Mouse (Mus musculus): ENCODE measurements around the gene Gtf2ird2. TPM values are rescaled to one million over a fixed set of nuclear protein-coding genes. Genes with fewer than 3 reads are reported as not detected.

Gtf2ird2 gene
- total RNA-seq, 2 experiments from 2014 or later = 6.1 to 7.2 TPM

DNA sequence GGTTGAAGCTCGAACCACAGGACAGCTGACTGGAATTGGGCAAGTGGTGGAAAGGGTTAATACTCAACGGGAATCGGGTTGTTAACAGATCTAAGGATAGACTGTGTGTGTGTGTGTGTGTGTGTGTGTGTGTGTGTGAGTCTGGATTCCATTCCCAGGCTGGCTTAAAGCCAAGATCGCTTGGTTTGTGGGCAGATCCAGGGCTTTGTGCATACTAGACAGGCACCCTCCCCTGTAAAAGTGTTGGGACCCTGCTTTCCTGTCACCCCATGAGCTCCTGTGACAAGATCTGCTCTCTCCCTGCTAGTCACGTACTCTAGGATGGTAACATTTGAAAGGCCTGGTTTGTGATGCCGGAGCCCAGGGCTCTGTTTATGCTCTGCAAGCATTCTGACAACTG is 51.3 kb downstream of the Gtf2ird2 start:
- peak; percentile 57 for DNase-seq

DNA sequence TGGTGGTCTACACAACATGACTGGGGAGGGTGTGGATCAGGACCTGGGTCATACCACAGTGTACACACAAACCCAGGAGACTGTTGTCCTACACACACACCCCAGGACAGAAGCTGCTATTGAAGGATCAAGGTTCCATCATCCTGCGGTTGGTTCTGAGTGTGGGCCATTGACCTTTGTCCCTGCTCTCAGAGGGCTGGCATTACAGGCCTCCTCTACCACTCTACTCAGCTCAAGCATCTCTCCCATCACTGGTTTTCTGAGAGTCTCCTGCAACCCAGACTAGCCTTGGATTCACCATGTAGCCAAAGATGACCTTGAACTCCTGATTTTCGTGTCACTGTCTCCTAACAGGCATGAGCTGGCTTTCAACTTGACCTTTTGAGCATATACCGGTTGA is 52.4 kb downstream of the Gtf2ird2 start:
- no peak for DNase-seq

DNA sequence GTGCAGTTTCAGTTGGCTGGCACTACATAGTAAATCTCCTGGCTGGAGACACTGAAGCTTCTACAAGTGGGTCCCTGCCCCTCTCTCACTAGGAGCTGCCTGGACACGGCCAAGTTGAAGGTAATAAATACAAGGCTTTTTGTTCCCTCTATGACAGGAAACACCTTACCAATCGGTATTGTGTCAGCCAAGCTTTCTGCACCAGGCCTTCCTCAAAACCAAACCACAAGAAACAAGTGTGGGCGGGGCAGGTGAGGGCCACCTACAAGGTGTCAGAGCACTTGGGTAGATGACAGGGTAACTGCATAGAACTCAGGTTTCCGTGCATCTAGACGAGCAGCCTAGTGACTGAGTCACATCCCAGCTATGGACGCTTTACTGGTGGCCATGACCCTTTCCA is 53.0 kb downstream of the Gtf2ird2 start:
- DNase-seq = no peak

DNA sequence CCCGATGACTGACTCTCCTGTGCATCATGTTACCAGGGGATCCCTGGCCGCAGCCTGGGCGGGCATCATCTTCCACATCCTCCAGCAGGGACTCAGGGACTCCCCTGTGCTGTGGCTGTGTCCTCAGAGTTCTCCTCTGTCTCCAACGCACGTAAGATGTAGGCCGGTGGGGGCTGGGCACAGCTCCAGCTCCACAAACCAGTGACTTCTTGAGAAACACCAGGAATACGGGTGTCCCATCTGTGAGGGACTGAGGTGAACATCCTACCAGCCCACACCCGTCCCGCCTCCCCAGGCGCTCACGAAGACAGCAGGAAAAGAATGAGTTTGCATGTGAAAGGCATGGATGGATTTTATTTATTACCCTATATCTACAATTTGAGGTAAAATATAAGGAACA is 53.7 kb downstream of the Gtf2ird2 start:
- DNase-seq = no peak

DNA sequence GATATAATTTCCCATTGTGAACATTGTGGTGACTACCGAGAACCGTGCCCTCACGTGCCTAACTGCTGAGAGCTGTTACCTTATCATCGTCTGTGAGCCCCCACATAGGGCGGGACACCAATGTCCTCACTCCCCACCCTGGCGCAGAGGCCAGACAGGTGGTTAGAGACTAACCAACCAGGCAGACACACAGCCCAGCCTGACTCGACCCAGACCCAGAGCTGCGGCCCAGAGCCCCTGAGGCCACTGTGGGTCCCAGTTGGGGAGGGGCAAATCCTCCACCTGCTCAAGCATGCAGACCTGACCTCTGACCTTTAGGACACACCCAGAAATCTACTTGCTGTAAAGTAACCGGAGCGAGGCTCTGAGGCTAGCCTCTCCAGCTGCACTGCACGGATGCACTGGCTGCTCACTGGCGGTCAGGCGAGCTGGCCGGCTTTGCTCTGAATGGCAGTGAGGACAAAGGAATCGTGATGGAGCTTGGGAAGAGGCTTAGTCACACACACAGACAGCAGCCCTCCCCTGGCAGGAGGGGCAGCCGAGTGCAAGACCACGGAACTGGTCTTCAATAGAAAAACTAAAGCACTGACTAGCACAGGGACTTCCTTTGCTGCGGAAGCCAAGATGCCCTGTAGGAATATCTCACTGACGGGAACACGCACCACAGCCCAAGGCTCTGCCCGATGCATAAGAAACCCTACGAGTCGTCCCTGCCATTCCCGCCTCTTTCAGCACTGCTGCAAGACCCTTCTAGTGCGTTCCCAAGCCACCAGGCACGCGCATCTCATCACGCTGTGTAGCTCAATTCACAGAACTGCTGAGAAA is 54.3 kb downstream of the Gtf2ird2 start:
- DNase-seq = no peak

DNA sequence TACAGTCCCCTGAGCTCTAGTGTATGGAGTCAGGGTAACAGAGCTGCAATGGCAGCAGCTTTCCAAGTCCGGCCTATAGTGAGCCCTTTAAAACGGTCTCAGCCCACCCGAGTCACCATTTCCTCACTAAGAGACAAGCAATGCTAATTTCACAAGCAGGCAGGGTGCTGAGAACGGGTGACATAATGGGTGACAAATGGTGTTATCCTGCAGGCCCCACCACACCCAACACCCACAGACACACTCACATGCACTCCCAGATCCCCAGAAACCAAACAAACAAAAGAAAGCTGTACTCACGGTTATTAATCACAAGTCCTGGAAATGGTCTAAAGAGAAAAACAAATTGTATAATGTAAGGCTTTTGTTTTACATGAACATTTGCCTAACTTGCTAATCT is 58.0 kb downstream of the Gtf2ird2 start:
- no peak for DNase-seq

DNA sequence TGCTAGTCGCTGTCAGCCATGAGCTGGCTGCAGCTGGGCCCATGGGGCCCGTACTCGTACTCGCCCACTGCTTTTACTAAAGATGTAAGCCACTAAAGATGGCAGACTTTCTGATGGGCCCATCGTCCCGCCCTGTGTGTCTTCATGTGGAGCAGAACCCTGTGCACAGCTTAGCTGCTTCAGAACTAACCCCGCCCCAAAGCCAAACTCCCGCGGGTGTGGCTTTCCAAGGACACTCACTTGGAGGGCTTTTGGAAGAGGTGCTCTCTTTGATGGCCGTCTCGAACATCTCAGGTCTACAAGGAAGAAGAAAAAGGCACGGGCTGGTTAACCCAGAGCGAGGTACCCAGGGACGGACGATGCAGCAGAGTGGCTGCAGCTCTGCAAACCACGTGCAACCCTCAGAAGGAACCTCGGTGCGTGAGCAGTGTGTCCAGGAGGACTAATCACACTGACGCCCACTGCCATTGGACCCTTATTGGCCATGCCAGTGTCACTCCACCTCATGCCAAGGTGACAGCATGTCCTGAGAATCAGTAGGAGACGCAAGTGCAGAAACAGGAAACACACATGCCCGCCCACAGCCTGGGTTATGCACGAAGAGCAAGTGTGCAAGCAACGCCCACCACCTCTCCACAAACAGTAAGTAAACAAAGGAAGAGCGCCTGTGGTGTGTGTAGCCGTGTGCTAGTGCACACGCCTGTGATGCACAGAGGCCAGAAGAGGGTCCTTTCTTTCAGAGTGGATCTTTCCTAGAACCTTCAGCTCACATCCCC is 60.0 kb downstream of the Gtf2ird2 start:
- no peak for DNase-seq

DNA sequence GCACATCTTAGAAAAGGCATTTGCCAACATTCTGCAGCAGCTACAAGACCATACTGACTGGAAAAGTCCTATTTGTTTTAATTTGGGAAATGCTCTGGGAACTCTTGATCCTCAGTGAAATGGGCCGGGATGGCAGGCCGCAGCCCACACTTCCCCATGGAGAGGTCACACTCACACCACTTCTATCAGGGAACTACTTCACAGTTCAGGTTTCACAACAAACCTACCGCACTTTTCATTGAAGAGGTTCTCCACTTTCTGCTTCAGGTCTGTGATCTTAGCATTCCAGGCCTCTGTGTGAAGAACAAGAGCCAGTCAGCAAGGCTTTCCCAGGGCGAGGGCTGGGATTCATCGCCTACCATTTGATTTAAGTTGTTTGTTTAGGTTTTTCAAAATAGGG is 61.1 kb downstream of the Gtf2ird2 start:
- DNase-seq = no peak

DNA sequence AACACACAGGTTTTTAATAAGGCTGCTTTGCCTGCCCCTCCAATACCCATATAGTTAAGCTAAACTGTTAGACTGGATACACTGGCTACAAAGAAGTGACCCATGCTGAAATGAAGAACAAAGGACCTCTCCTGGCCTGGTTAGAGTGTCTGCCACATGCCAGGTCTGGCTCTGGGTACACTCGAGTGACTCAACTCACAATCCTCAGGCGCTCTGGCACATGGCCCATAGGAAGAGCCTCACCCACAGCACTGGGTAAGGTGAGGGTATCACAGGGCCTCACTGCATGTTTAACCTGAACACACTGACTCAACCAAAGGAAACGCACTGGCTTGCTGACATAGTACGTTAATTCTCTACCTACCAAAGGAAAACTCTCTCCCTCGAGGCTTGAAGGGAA is 62.3 kb downstream of the Gtf2ird2 start:
- DNase-seq = no peak

DNA sequence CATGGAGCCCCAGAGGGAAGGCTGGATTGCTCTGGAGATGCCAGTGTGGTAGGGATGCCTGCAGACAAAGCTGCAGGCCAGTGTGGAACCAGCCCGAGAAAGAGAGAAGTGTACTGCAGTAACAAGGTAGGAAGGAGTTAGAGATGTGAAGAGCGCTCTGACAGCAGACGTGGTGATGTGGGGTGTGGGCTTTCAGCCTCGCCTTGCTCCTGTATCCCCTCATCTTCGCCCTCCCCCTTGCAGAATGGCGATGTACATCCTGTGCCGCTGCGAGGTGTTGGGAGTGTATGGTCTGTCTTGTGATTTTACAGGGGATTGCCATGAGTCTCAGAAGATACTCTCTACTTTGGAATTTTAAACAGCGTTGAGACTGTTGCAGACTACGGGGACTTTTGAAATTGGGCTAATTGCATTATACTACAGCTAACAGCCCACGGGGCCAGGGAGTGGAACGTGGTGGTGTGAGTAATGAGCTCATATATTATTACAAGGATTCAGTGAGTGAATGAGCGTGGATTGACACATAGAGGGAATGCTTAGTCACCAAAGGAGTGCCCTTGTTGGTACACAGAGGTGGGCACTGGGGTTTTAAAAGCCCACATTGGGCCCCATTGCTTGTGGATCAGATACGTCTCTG is 64.9 kb downstream of the Gtf2ird2 start:
- DNase-seq = no peak

DNA sequence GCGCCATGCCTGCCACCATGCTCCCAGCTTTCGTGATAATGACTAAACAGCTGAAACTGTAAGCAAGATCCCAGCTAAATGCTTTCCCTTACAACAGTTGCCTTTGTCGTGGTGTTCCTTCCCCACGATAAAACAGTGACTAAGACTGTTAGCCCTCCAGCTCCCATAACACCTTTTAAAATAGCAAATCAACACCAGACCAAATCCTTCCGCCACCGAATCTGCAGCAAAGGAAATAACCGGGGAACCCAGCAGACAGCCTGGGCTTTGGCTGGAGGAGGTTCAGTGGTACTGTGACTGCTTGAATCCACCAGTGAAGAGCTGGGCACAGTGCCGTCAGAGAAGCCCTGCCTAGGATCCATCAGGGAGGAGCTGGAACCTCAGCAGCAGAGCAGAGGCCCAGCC is 65.4 kb downstream of the Gtf2ird2 start:
- DNase-seq = no peak

DNA sequence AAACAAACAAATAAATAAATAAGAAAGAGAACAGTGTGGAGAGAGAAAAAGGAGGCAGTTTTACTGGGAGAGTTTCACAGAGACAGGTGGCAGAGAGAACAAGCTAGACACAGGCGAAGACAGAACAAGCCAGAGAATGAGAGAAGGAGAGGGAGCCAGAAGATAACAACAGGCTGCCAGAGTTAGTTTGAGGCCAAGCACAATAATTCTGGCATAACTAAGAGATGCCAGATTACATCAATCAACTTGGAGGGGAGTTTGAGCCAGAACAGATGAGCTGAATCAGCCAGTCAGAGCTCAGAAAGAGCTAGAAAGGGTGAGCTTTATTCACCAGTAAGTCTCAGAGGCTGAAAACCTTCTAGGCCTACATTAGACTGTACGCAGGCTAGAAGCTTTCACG is 66.8 kb downstream of the Gtf2ird2 start:
- DNase-seq = no peak

DNA sequence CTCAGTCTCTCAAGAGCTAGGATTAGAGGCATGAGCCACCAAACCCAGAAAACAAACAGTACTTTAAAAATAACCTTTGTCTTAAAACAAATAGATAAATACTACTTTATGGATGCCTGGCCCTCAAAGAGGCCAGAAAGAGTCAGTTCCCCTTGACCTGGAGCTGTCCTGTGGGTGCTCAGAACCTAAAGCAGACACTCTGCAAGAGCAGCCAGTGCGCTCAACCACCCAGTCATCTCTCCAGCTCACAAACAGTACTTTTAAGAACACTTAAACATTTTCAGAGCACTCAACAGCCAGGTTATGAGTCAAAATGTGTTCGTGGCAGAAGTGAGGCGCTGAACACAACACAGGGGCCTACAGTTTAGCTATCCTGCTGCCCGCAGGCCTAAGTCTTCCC is 67.3 kb downstream of the Gtf2ird2 start:
- no peak for DNase-seq

DNA sequence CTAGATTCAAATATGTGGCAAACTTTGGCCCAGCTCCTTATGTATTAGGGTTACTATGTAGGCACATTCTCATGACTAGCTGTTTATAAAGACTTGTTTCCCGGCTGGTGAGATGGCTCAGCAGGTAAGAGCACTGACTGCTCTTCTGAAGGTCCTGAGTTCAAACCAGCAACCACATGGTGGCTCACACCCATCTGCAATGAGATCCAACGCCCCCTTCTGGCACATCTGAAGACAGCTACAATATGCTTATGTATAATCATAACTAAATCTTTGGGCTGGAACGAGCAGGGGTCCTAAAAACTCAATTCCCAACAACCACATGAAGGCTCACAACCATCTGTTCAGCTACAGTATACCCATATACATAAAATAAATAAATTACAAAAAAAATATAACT is 70.0 kb downstream of the Gtf2ird2 start:
- DNase-seq = no peak

DNA sequence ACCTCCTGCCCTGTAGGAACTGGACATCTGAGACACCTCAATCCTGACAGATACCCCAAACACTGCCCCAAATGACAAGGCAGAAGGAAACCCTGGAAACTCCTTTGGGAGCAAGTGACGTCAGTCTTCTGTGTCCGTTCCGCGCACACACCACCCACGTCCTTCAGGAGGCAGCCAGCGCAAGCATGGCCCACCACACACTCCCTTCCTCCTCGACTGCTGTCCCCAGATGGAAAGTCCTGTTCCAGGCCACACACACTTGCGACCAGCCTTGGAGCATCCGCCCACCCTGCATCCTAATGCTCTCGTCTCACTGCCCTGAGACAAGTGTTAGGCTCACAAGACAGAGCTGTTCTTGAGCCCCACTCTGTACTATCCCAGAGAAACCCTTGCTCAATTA is 71.5 kb downstream of the Gtf2ird2 start:
- no peak for DNase-seq

DNA sequence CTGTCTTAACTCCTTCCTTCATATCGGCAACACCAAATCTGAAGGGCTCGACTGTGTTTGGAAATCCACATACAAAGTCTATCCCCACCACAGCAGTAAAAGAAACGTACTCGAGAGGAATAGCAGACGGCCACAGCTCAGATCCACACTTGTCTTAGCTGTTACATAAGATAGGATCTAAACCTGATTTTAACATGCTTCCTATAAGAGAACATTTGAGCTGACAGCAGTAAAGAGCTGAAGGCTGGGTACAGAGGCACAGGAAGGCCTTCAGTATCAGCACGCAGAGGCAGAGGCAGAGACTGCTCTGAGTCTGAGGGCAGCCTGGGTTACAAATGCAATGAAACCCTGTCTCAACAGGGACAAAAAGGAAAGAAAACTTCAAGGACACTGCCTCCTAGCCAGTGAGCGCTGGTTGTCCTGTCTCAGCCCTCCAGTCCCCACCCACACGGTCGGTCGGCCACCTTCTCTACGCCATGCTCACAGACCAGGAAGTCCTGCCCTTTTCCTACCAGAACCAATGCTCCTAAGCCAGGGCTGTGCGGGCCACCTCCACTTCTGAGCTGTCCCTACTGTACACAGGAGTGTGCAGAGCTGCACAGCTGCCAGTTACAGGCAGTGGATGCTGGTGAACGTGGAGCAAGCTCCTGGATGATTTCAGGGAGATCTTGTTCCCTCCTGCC is 73.7 kb downstream of the Gtf2ird2 start:
- DNase-seq = no peak

DNA sequence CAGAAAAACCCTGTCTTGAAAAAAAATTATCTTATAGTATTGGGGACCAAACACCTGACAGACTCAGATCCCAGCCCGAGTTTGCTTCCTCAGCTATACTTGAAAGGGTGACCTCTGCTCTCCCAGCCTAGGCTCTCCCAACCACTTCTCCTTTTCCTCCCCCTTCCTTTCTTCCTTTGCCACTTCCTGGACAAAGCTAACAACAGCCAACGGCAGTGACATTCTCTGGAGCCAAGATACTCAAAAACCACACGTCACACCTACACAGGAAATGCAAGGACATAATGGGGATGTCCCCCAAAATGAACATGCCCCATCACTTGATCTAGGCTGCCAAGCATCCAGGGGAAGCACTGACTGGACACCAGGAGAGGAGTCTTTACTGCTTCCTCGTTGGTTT is 74.6 kb downstream of the Gtf2ird2 start:
- DNase-seq = no peak

DNA sequence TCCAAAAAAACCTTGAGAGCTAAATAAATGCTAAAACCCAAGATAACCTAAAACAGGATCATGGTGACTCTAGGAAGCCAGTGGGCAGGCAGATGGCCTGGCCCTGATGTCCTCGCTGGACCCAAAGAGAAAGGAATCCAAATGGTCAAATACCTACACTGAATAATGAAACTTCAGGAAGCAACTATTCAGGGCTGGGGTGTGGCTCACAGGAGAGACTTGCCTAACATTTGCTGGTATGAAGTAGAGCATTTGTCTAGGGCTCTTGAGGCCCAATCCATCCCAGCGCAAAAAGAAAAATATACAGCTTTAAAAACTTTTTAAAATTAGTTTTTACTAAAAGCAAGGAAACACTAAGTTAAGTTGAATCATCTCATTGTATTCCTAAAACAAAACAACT is 75.1 kb downstream of the Gtf2ird2 start:
- DNase-seq = no peak

DNA sequence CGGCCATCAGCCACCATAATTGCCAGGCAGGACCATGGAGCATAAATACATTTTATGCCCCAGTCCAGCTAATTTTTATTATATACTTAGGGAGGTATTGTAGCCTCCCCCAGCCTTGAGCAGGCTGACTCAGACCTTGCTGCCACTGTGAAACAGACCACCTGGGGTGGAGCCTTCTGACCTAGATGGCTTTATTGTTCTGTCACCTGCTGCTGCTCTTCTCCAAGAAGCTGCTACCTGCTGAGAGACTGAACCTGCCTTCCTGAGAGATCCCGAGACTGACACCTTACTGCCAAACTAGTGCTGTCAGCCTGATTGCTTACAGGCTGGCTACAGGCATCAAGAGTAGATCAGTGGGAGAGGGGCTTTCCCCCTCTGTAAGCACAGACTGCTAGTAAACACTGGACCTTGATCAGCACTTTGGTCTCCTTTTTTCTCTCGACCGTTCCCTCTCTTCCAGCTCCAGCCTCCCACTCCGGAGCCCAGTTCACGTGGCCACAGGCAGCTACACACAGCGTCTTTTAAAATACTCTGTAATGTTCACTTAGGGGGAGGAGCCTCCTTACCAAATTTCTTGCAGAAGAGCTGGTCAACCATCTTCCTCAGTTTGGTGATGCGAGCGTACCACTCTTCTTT is 76.3 kb downstream of the Gtf2ird2 start:
- DNase-seq = no peak

DNA sequence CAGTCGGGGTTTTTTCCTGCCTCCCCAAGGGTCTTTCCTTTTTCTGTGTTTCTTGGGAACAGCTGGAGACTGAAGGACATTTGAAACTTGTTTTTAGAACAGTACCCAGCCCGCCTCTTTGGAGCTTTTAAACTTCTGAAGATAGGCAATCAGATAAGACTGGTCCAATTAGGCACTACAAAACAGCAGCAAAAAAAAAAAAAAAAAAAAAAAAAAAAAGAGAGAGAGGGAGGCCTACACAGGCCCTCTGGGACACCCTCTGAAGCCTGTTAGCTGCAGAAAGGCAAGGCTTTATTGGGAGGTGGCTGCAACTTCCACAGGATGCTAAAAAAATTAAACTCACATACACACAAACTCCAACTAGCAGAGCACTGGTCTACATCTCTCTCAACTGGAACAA is 82.1 kb downstream of the Gtf2ird2 start:
- DNase-seq = no peak

DNA sequence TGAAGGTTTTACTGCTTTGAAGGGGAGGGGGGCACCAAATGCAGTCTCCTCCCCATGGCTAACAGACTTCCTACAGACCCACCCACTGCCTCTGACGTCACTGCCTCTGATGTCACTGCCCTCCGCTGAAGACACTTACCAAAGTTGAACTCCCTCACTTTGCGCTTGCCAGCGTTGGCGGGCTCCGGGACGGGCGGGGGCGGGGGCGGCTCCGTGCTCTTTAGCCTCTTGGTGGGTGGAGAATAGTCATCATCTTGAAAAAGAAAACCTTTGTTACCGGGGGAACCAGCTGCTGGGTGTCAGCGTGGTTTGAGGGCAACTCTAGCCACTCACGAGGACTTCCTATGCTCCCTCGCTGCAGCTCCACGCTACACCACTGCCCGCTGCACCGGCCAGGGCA is 82.6 kb downstream of the Gtf2ird2 start:
- DNase-seq = no peak

DNA sequence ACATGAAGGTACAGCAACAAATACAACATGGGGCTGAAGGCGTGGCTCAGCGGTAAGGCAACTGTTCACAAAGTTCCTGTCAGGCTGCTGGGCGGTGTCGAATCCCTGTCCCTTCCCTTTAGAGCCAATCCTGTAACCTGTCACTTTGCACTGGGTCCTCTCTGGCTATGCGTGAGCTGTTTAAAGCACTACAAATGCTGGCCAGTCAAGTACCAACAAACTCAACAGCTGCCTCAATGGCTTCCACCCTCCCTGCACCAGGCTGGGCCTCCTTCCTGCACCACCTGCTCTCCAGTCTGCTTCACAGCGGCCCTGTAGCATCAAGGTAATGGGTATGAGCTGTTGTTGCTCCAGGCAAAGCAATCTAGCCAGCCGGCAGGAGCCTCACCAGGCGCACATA is 84.9 kb downstream of the Gtf2ird2 start:
- DNase-seq = no peak

All from gastrocnemius, postnatal 10 days (tissue).